Mouse (Mus musculus) mesoderm, embryonic 11.5 days (tissue): ENCODE data around the gene Emc3.
A peak's percentile ranks its signal among the peaks of the same experiment; 100 is the strongest.

ENCODE experiments used
- DNase-seq: peaks from one replicate; pipeline ENCODE4 v3.0.0-alpha.2; 2012; ENCODE audit warnings: low read depth, low spot score

Gene Emc3

GRCm38 (mm10) chr6:113495071-113495675, 36.3 kb downstream of the Emc3 start:
- DNase-seq = no peak

GRCm38 (mm10) chr6:113494258-113494788, 37.1 kb downstream of the Emc3 start:
- peak; percentile 85 for DNase-seq

GRCm38 (mm10) chr6:113492101-113492864, 39.2 kb downstream of the Emc3 start:
- DNase-seq = no peak

- no peak for DNase-seq
These were observed 42.0 kb downstream of the Emc3 start for GRCm38 (mm10) chr6:113489410-113489809.

GRCm38 (mm10) chr6:113487125-113487576, 44.3 kb downstream of the Emc3 start:
- DNase-seq = peak; percentile 64

GRCm38 (mm10) chr6:113483729-113484128, 47.7 kb downstream of the Emc3 start:
- DNase-seq = peak; percentile 35

- peak; percentile 95 for DNase-seq
These were observed 48.3 kb downstream of the Emc3 start, which contains the start of gene Creld1 for GRCm38 (mm10) chr6:113483100-113483615. Creld1 (plus strand) TSS chr6:113483297.

- DNase-seq = peak; percentile 17
These were observed 48.9 kb downstream of the Emc3 start for GRCm38 (mm10) chr6:113482477-113483099.

- no peak for DNase-seq
These were observed 50.7 kb downstream of the Emc3 start for GRCm38 (mm10) chr6:113480555-113481373.

- no peak for DNase-seq
These were observed 52.5 kb downstream of the Emc3 start for GRCm38 (mm10) chr6:113478906-113479305.

- DNase-seq = peak; percentile 46
These were observed 54.1 kb downstream of the Emc3 start for GRCm38 (mm10) chr6:113477353-113477752.

- no peak for DNase-seq
These were observed 57.7 kb downstream of the Emc3 start for GRCm38 (mm10) chr6:113473715-113474114.

GRCm38 (mm10) chr6:113473246-113473645, 58.2 kb downstream of the Emc3 start:
- DNase-seq = no peak

GRCm38 (mm10) chr6:113472061-113472460, 59.4 kb downstream of the Emc3 start:
- no peak for DNase-seq

GRCm38 (mm10) chr6:113471297-113471936, 60.0 kb downstream of the Emc3 start, which contains the start of gene Il17rc:
Il17rc (plus strand) TSS chr6:113471427.
- DNase-seq = no peak

GRCm38 (mm10) chr6:113469432-113469831, 62.0 kb downstream of the Emc3 start:
- peak; percentile 79 for DNase-seq

- DNase-seq = peak; percentile 80
These were observed 62.4 kb downstream of the Emc3 start for GRCm38 (mm10) chr6:113469021-113469420.

GRCm38 (mm10) chr6:113468512-113468911, 62.9 kb downstream of the Emc3 start:
- no peak for DNase-seq

GRCm38 (mm10) chr6:113465602-113466001, 65.8 kb downstream of the Emc3 start:
- no peak for DNase-seq
